Mouse (Mus musculus) brain, embryonic 14.5 days (tissue): ENCODE measurements around the gene Tsr2.

Experiments used
- CTCF ChIP-seq: fragments of 200-500 bp; IDR thresholded peaks from 2 replicates; pipeline ENCODE4 v1.5.1; 2012; ENCODE audit warnings: inconsistent platforms, mild to moderate bottlenecking, moderate library complexity, borderline replicate concordance; ENCODE audit not compliant: insufficient read depth, insufficient read length; ENCODE audit errors: extremely low read depth
- POLR2A ChIP-seq: fragments of 200-500 bp; IDR thresholded peaks from 2 replicates; pipeline ENCODE4 v1.6.1; 2012; ENCODE audit warnings: mild to moderate bottlenecking, inconsistent platforms, borderline replicate concordance; ENCODE audit not compliant: poor library complexity, insufficient read depth, insufficient read length, severe bottlenecking; ENCODE audit errors: extremely low read depth

DNA sequence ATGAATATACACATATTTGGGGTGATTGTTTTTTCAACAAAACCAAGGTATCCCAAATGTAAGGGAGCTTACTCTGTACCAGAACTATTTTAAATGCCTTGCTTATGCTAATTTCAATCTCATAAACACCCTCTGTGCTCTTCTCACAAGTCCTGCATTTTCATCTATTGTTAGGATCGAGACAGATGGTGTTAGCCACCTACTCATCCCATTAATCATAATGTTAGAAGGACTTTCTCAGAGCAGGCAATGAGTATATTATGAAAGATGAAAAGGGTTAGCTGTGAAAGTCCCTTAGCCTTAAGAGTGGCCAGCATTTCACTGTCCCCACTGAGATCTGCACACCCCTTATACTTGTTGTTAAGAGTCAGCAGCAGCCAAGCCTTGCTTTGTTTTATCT lies 8.9 kb downstream of the Tsr2 start:
- no peak for TF ChIP-seq CTCF
- no peak for TF ChIP-seq POLR2A
